Mouse (Mus musculus): ENCODE data around the gene Trappc5.

DNA sequence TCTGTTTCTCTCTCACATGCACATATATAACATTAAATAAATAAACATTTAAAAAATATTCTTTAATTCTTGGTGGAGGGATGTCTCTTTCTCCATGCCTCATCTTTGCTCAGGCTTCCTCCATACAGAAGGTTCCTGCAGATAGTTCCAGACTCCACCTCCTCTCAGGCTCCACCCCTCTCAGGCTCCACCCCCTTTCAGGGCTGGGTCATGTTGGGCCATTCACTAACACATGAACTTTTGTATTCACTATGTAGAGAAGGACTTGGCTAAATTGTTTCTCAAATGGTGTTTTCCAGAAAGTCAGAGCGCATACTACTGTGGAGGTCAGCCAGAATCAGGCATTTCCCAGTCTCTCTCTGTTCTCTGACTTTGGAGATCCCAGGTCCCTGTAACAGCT lies 25.4 kb downstream of the Trappc5 start:
- TF ChIP-seq POLR2A (IDR thresholded peaks at IDR 0.05; ENCODE audit: borderline replicate concordance, extremely low read depth, low read depth, low read length) = no peak
- no peak for TF ChIP-seq CTCF (IDR thresholded peaks at IDR 0.05; ENCODE audit: insufficient read depth, low read length)

Measured in lung, adult 2 months (tissue).